Mouse (Mus musculus): ENCODE data around the gene Csnk1d.

Csnk1d gene

DNA sequence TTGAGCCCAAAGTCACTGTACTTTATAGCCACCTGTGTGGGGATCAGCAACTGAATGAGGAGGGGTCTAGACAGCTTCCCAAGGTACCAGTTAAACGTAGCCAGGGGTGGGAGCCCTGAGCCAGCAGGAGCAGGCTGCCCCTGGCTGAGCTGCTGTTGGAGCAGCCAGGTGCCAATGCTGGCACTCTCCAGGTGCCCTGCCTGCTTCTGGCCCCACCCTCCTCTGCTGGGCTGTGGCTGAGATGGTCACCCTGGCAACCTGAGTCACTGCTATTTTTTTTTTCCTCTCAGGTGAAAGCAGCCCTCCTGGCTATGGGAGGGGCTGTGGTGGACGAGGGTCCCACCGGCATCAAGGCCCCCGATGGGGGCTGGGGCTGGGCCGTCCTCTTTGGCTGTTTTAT is 36.2 kb downstream of the Csnk1d start:
- no peak for DNase-seq (ENCODE audit: low read depth, low spot score)

DNA sequence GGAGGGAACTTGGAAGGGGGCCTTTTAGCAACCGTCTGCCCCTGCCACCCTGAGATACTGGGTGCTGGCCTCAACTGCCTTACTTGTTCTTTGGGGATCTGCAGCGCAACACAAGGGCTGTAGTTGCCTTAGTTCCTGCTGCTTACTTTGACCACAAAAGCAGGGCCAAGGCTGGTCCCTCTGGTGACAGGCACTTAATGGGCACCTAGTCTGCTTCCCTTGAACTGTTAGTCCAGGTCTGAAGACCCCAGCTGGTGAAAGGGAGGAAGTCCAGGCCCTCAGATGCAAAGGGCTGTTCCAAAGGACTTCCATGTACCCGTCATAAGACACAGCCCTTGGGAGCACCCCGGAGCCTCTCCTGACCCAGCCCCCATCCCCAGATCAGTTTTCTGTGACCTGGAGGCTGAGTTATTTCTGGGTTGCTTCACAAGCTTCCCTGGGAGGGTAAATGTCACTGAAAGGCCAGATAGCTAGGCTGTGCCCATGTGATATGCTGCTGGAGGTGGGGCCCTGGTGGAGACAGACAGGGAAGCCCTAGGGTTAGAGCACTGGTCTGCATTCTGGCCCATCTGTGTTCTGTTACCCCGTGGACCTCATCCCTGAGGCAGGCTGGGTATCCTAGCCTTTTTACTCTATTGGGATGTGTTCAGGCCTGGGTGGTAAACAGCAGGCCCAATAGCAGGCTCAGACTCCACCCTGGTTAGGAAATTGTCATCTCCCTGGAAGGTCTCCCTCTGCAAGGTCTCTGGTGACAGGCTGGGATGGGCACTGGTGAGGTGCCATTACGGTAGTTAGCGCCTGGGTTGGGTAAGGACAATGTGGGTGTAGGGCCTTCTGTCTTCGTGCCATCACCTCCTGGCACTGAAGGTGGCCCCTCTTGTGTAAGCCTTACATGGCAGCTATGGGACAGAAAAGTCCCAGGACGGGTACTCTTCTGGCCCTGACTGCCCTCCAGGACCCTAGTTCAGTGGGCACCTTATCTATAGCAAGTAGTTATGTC is 39.1 kb downstream of the Csnk1d start:
- no peak for DNase-seq (ENCODE audit: low read depth, low spot score)

DNA sequence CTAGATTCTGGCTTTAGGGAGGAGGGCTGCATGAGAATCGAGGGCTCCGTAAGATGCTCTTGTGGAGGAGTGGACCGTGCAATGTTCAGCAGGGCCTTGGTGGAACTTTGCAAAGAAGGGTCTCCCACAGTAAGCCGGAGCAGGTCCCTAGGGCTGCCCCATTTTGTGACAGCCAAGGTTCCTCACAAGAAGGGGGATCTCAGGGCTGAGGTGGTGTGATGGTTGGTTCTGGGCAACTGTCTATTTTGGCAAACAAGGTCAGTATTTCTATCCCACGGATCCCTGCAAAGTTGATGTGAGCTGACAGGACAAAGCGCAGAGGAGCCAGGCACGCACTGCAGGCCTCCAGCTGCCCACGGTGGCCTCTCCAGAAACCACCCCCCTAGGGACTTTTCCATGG is 39.9 kb downstream of the Csnk1d start:
- no peak for DNase-seq (ENCODE audit: low read depth, low spot score)

DNA sequence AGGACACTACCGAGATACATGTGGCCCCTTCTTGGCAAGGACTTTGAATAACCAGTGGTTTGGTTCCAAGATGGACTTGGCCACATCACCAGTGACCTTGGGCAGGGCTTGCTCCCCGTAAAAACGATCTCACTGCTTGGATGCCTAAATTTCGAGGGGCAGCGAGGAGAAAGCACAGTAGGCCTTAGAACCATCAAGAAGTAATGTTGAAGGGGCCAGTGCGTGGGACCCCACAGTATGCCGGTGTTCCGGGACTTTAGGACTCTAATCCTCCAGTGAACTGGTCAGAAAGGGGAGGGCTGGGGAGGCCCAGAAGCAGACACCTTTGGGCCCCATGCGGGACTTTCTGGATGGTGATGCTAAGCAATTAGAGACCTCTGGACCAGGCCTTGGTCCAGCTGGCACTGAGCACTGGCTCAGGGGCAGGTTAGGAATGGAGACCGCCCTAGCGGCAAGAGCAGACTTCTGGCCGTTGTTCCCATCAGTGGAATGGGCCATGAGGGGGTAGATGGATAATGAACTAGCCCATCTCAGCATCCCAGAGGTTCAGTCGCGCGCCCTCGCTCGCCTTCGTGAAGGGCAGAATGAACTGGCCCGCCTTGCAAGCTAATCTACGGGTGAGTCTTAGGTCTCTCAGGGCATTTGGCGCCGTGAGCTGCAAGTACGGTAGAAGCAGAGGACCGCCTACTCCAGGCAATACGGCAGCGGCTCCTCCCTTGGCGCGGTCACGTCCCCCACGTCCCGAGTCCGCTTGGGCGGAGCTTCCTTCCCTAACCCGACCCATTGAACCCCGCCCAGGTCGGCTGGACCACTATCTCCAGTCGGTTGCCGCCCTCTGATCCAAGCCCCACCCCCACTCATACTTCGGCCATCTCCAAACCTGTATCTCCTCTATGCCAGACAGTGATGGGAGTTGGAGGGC is 40.6 kb downstream of the Csnk1d start:
- DNase-seq (ENCODE audit: low read depth, low spot score): peak; percentile 94

DNA sequence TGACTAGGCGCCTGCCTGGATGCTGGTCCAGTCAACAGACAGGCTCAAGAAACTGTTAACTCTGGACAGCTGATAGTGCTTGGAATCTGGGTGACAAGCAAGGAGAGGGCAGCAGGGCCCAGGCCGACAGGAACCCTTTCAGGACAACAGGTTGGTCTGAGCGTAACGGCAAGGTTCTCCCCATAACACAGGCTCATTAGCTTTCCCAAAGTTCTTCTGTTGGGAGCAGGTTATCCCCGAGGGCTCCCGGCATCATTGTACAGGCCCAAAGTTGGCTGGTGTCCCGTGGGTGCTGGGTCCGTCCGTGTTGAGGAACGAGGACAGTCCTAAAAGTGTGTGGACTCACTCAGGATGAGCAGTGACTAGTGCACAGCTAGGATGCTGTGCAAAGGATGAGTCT is 41.3 kb downstream of the Csnk1d start:
- DNase-seq (ENCODE audit: low read depth, low spot score): no peak

DNA sequence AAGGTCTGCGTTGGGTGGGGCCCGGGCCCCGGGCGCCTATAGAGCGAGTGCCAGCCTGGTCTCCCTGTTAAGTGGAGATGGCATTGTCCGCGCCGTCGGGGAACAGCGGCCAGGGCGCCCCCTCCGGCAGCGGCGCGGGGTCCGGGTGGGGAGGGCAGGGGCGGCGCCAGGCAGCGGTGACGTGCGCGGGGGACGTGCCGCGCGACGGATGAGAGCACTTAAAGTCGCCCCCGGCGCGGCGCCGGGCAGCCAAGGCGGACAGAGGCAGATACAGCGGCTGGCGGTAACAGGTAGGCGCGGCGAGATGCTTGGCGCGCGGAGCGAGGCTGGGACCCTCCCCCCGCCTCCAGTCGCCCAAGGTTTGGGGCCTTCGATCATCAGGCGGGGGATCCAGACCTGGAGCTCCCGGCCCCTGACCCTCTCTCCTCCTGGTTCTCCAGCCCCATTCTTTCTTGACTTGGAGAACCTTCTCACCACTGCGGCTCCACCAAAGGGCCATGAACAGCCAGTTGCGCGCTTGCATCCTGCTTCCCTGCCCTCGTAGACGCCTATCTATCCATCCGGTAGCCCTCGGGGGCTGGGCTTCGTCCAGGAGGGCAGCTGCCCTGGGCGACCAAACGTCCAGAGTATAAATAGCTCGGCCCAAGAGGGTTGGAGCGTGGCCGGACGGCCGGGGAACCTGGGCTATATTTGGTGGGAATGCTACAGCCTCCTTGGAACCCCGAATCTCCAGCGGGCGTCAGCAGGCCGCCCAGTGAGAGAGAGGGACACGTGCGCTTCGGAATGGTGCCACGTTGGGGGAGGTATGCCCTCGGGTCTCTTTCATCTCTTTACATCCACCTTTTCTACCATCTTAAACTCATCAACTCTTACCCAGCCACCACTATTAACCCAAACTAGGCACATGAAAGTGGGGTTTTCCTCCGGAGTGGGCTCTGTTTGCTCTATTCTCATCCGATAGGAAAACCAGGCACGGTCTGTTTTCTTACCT is 42.0 kb downstream of the Csnk1d start:
- DNase-seq (ENCODE audit: low read depth, low spot score): peak; percentile 77

DNA sequence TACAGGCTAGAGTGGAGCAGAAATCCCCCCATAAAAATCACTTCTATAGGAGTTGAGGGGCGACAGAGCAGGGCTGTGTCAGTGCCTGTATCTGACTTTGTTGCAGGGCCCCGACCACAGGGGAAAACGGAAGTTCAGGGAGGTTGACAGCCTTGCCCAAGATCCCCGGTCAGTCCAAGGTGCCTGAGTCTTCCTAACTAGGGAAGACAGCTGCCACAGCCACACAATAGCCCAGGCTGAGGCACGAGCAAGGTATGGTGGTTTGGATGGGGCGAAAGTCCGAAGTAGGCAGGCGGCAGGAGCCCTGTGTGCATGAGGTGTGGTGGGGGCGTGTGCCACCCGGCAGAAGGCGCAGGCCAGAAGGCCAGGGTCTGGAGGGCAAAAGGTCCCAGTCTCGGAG is 42.8 kb downstream of the Csnk1d start, which contains the start of gene Slc16a3:
TSS of gene Slc16a3 (plus strand) at position 153 of the 400 bp plus-strand sequence.
- DNase-seq (ENCODE audit: low read depth, low spot score): no peak

DNA sequence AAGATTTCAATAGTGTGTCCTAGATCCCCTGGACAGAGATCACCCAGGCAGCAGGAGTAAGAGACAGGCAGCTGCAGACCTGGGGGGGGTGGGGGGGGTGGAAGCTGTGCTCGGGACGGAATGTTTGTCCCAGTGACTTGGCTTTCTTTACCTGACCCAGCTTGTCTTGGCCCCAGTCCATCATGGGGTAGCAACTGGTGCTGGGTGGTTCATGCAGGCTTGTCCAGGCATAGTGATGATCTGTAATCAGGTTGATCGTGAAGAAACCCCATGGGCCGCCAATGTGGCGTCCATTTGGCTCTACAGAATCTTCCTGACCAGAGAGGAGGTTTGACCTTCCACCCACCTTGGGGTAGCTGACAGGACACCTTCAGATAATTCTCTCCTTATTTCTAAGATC is 45.2 kb downstream of the Csnk1d start:
- DNase-seq (ENCODE audit: low read depth, low spot score): no peak

DNA sequence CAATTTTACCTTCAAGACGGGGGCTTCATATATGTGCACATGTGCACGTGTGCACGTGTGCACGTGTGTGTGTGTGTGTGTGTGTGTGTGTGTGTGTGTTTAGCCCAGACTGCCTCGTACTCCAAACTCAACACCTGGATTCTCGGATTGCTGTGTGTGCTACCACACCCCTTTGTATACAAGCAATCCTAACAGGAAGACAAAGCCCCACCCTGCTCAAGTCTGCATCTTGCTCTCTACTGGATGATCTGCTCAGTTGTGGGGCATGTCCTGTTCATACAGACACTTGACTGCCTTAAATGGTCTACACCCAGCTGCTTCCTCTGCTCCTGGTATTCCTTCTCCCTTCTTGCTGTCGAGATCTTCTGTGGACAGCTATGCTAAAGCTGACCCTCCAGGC is 45.9 kb downstream of the Csnk1d start:
- DNase-seq (ENCODE audit: low read depth, low spot score): no peak

DNA sequence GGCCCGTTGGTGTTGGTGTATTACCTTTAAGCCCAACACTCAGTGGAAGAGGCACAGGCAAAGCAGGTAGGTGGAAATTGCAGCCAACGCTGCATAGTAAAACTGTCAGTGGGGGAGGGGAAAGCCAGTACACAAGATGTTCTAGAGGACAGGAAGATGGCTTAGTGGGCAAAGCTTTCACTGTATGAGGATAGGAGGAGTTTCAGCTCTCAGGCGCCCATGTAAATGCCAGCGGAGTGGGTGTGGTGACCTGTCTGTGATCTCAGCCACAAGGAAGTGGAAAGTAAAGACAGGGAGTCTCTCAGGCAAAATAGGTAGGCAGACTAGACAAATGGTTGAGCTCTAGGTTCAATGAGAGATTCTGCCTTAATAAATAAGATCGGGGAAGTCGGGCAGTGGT is 50.2 kb downstream of the Csnk1d start:
- DNase-seq (ENCODE audit: low read depth, low spot score): no peak

DNA sequence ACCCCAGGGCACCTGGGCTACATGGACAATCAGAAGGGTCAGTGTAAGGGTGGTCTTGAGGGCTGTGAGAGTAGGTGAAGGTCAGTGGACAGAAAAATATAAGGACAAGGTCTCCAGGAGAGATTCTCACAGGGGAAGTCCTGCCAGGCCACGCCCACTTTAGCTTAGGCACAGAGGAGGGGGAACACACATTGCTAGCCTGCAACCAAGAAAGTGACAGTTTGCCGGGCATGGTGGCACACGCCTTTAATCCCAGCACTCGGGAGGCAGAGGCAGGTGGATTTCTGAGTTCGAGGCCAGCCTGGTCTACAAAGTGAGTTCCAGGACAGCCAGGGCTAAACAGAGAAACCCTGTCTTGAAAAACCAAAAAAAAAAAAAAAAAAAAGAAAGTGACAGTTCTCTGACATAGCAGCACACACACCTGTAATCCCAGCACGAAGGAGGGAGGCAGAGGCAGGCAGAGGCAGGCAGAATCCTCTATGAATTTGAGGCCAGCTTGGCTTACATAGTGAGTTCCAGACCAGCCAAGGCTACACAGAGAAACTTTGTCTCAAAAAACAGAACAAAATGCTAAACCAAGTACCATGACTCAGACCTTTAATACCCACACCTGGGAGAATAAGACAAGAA is 51.3 kb downstream of the Csnk1d start:
- no peak for DNase-seq (ENCODE audit: low read depth, low spot score)

DNA sequence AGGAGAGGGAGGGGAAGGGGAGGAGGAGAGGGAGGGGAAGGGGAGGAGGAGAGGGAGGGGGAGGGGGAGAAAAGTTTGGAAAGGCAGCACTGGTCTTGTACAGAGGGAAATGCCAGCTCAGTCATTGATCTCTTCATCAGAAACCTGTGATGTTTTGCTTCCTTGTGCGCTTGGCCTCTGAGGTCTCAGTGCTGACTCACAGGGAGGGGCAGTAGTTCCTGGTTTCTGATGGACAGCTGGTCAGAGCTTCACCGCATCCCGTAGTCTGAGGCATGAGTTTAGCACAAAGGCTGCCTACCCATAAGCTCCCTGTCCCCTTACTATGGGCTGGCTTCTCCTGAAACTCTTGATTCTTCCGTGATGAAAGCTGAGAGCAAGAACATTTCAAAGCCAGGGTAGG is 52.3 kb downstream of the Csnk1d start:
- DNase-seq (ENCODE audit: low read depth, low spot score): no peak

DNA sequence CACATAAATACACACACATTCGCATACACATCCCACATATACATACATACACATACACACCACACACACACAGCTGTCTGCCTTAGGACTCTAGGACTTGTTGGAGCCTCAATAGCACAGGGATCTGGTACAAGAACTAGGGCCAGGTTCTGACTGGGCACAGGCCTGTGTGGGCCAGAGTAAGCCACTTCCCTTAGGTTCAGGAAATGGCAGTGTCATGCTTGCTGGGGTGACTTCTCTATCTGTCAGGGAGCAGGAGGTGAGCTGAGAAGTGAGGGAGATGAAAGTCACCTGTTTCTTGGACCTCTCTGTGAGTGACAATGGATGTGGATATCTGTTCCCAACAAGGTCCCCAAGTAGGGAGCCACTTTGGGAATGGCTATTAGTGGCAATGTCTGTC is 53.2 kb downstream of the Csnk1d start:
- DNase-seq (ENCODE audit: low read depth, low spot score): no peak

DNA sequence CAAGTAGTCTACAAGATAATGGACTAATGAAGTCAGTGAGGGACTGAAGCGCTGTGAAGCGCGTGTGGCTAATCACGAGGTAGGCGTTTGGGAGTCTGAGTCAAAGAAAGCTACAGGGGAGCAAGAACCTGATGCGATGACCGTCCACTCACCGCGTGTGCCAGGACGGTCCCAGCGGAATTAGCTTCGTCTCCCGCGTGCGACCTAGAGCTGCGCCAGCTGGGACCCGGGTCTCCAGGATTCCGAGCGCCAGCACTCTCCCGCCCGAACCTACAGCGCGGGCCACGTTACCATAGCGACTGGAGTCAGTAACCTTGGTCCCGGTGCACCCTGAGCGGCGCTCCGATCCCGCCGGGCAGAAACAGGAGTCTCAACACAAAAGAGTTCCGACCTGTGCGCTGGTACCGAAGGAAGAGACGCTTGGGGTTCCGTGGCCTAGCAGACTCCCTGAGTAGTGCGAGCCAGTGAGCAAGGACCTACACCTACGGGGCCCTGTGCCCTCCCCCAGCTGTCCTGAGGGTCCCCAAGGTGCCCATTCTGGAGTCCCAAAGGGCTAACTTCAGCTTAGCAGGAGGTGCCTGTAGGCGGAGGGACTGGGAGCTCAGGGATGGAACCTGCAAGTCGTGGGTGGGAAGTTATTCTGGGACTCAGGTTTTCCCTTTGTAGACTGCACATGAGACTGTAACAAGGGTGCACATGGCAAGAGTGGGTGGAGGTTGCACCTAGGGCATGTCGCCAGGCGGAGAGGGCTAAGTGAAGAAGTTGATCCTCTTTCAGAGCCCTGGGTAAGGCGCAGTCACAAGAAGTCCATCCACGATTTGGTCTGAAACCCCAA is 58.3 kb downstream of the Csnk1d start, which contains the start of gene Ccdc57:
TSS of gene Ccdc57 (minus strand) at position 309 of the 835 bp plus-strand sequence.
- DNase-seq (ENCODE audit: low read depth, low spot score): peak; percentile 92

DNA sequence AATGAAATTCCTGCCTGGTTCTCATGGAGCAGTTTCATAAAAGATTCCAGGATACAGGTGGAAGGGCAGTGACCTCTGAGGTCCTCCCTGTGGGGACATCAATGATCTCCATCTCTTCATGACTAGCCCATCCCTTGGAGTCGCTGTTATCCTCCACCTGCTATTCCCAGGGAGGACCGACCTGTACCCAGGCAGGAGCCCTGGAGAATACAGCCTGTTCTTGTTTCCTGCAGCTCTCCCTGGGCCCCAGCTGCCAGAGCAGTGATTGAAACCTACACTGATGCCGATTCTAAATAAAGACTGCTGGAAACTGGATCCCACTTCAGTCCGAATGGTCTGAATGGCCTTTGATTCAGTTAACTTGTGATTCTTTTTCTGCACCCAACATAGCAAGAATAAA is 59.7 kb downstream of the Csnk1d start:
- DNase-seq (ENCODE audit: low read depth, low spot score): no peak

DNA sequence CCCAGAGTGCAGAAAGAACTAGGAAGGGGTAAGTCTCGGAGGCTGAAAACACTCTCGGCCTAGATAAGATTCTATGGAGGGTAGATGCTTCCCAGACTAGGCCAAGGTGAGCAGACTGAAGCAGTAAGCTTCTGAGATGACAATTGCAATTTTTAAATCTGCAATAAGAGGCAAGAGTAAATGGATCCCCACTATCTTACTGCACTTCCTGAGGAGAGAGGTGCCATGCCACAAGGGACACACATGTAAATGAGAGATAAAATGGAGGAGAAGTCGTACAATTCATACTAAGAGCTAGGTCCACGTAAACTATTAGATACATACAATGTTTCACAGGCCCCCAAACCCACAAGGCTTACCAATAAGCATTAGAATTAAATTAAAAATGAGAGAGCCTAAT is 62.7 kb downstream of the Csnk1d start:
- no peak for DNase-seq (ENCODE audit: low read depth, low spot score)

DNA sequence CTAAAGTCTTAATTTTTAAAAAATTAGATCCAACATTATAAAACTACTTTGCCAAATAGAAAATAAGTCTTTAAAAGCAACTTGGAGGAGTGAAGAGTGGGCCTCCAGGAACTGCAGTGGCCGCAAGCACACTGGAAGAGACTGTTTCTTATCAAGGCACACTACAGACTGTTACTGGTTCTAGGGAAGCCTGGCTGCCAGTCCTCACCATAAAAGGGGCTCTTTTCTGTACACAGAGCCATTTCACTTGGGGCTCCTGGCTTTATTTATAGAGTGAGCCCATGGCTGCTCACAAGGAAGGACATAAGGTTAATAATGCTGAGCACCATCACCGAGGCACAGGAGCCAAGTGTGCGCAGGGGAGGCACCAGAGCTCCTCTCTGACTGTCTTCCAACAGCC is 68.6 kb downstream of the Csnk1d start:
- no peak for DNase-seq (ENCODE audit: low read depth, low spot score)

DNA sequence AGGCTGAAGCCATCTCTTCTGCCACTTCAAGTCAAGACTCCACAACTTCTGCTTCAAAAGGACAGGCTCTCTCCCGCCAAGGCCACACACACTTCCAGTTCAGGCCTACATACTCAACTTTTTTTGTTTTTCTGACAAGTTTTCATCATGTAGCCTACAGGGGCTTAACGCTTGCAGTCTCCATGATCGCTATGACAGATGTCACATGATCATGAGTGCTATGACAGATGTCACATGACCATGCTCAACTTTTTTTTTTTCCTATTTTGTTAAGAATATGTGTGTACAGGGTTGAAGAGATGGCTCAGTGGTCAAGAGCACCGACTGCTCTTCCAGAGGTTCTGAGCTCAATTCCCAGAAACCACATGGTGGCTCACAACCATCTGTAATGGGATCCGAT is 73.4 kb downstream of the Csnk1d start:
- DNase-seq (ENCODE audit: low read depth, low spot score): no peak

DNA sequence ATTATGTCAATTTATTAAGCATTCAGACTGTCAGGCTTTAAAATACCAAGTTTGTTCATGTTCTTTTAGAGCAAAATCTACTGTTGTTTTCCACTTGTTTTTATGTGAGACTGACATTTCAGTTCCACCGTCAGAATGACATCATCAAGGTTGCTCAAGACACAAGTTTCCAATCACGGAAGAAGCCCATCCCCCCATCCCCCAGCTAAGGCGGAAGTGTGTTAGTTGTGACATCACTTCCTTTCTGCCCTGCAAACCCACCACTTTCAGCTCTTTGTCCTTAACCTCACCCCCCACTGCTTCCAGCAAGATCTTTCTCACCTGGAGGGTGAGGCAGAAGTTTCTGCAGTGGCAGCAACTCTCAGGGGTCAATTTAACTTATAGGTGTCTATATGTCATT is 74.7 kb downstream of the Csnk1d start:
- peak; percentile 25 for DNase-seq (ENCODE audit: low read depth, low spot score)

DNA sequence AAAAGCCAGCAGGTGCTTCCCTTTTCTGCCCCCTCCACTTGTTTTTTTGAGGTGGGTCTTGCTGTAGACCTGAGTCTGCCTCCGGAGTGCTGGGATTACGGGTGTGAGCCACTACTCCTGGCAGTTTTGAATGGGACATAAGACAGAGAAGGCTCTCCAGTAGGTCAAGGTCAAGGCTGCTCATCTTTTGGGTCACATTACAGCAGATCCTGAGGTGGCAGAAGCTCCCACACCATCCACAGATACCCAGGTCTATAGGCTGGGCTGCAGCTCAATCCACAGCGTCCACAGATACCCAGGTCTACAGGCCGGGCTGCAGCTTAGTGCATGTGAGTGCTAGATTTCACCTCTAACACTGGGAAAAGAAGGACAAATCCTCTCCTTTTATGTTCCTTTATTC is 77.3 kb downstream of the Csnk1d start:
- DNase-seq (ENCODE audit: low read depth, low spot score): no peak

Data from mesoderm, embryonic 11.5 days (tissue).